Mouse (Mus musculus) natural killer cell, adult 2 months (primary cell): ENCODE data around the gene Gsto1.
"Not testable (repeated sequence)": the region's sequence is repeated elsewhere in the genome, so short reads cannot be mapped to it uniquely, and the experiment has no call there.

Experiments used
- DNase-seq, 2 experiments: peaks; one replicate each; pipeline ENCODE4 v3.0.0; 2022; ENCODE audit warnings: low spot score in 2 of 2

Gsto1 gene

GRCm38 (mm10) chr19:47854796-47855783 is at the start of gene Gsto1:
Gene Gsto1 (plus strand): TSS chr19:47854970.
- DNase-seq, result peak; percentile 44 to 55

- DNase-seq, result no peak
Observed at GRCm38 (mm10) chr19:47812091-47812490, 42.7 kb upstream of the Gsto1 start.

GRCm38 (mm10) chr19:47814721-47815120 is 40.0 kb upstream of the Gsto1 start:
- no peak for DNase-seq

- DNase-seq, result no peak
Observed at GRCm38 (mm10) chr19:47817692-47818091, 37.1 kb upstream of the Gsto1 start.

- peak; percentile 35 to 60 for DNase-seq
Observed at GRCm38 (mm10) chr19:47820832-47821493, 33.8 kb upstream of the Gsto1 start.

GRCm38 (mm10) chr19:47821494-47821872 is 33.3 kb upstream of the Gsto1 start:
- DNase-seq, result no peak

- no peak for DNase-seq
Observed at GRCm38 (mm10) chr19:47822143-47822796, 32.5 kb upstream of the Gsto1 start.

- no peak for DNase-seq
Observed at GRCm38 (mm10) chr19:47824026-47824425, 30.7 kb upstream of the Gsto1 start.

GRCm38 (mm10) chr19:47829913-47830450 is 24.8 kb upstream of the Gsto1 start:
- no peak for DNase-seq

GRCm38 (mm10) chr19:47831111-47831510 is 23.7 kb upstream of the Gsto1 start:
- no peak for DNase-seq

- DNase-seq, result no peak
Observed at GRCm38 (mm10) chr19:47832316-47832715, 22.5 kb upstream of the Gsto1 start.

GRCm38 (mm10) chr19:47834614-47835013 is 20.2 kb upstream of the Gsto1 start:
- DNase-seq, result no peak

GRCm38 (mm10) chr19:47835776-47836175 is 19.0 kb upstream of the Gsto1 start:
- DNase-seq, result no peak

- peak; percentile 58 to 62 for DNase-seq
Observed at GRCm38 (mm10) chr19:47836701-47837526, 17.9 kb upstream of the Gsto1 start.

GRCm38 (mm10) chr19:47837527-47837901 is 17.3 kb upstream of the Gsto1 start:
- DNase-seq, result no peak

GRCm38 (mm10) chr19:47841234-47841633 is 13.5 kb upstream of the Gsto1 start:
- not testable (repeated sequence) for DNase-seq

GRCm38 (mm10) chr19:47849735-47850134 is 5.0 kb upstream of the Gsto1 start:
- no peak for DNase-seq

- DNase-seq, result not testable (repeated sequence)
Observed at GRCm38 (mm10) chr19:47852131-47852530, 2.6 kb upstream of the Gsto1 start.

- DNase-seq, result no peak
Observed at GRCm38 (mm10) chr19:47853053-47853452, 1.7 kb upstream of the Gsto1 start.

GRCm38 (mm10) chr19:47853951-47854795 is 597 bp upstream of the Gsto1 start:
- no peak for DNase-seq
